Mouse (Mus musculus) induced T-regulatory cell, adult 2 months (primary cell): ENCODE data around the gene Brat1.

ENCODE experiments used
- DNase-seq: peaks from one replicate; pipeline ENCODE4 v3.0.0-alpha.2; 2012; ENCODE audit warnings: low read depth

Gene Brat1

DNA sequence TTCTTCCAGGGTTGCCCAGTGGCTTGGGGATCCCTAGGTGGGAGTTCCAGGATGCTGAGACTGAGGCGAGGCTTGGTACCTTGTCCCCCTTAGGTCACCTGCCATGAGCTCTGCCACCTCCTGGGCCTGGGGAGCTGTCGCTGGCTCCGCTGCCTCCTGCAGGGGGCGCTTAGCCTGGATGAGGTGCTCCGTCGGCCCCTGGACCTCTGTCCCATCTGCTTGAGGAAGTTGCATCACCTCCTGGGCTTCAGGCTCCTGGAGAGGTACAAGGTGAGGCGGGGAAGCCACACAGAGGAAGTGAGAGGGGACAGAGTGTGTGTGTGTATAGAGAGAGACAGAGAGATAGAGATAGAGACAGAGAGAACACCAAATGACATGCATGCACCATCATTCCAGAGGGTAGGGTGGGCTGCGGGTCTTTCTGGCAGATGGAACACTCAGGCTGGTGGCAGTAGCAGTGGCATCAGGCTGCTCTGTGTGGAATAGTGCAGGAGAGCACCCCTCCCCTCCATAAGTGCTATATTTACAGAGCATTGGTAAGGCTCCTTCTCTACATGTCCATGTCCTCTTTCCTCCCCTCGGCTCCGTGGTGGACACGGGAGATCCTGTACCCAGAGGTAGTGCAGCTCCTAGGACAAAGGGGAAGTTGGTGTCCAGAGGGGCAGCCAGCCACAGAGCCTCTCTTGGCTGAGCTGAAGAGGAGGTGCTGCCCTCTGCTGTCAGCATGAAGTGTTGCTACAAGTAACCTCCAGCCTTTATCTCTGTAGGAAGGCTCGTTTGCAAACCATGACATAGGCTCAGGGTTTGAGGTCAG is 44.5 kb downstream of the Brat1 start:
- peak; percentile 80 for DNase-seq

- peak; percentile 68 for DNase-seq
Measured at GRCm38 (mm10) chr5:140750925-140751324, 46.1 kb downstream of the Brat1 start.

DNA sequence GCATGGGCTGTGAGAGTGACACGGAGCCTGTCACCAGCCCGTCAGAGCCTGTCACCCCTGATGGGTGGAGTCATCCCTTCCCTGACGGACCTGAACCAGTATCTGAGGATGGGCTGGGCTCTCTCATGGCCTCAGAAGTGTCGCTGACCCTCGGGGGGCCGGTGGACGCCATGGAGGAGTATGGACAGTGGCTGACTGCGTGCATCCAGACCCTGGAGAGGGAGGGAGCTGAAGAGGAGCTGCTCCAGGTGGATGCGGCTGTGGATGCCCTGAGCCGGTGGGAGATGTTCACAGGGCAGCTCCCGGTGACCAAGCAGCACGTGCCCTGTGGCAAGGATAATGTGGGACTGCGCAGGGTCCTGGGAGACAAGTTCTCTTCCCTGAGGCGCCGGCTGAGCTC is 47.2 kb downstream of the Brat1 start:
- no peak for DNase-seq

- no peak for DNase-seq
Measured at GRCm38 (mm10) chr5:140752639-140753038, 47.8 kb downstream of the Brat1 start.

- DNase-seq: no peak
Measured at GRCm38 (mm10) chr5:140753223-140753622, 48.4 kb downstream of the Brat1 start.

DNA sequence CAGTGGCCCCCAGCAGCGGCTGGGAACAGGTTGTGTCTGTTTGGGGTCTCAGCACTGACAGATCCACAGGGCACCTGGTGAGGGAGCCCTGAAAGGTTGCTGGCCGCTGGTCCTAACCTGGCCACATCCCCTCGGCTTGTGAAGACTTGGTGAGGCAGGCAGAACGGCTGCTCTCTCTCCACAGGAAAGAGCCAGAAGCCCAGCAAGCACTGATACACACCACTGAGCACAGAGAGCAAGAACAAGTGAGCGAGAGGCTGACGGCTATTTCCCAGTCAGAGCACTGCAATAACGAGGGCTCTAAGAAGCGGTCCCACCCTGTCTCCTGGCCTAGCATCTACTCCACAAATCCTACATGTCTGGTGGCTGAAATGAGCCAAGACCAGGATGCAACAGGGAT is 54.1 kb downstream of the Brat1 start:
- DNase-seq: no peak

- DNase-seq: no peak
Measured at GRCm38 (mm10) chr5:140762540-140762939, 57.7 kb downstream of the Brat1 start.

GRCm38 (mm10) chr5:140764921-140765613 is 60.3 kb downstream of the Brat1 start:
- no peak for DNase-seq

GRCm38 (mm10) chr5:140766566-140766965 is 61.8 kb downstream of the Brat1 start:
- DNase-seq: no peak

DNA sequence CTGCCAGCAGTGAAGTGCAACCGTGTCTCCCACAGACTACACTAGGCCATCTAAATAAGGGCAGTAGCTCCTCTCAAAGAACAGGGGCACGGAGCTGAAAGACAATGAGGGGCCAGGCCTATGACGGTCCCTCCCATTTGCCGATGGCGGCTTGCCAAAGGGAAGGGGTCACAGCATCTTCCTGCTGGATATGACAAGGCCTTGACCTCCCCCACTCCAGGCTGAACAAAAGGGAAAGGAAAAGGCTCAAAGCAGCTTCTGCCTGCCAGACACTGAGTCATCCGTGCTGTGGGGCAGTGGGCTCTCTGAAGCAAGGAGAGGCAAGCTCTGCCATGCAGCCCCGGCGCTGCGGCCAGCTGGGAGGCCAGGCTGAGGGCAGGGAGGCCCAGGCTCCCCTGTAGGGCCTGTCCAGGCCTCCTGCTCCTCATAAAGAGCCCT is 62.9 kb downstream of the Brat1 start:
- DNase-seq: no peak

DNA sequence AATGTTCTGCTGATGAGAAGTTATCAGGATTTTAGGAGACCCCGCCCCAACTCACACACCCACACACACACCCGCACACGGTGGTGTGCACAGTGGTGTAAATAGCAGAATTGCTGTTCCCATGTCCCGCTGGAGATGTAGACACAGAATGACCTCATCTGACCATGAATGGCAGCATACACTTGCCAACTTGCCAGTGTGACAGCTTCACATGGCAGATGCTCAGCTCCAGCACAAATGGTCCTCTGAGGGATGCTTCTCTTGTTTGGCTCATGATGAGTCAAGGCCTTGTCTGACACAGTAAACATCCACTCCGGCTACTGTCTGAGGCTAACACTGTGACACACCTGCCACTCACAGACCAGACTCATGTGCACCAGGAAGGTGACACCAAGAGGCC is 63.5 kb downstream of the Brat1 start:
- no peak for DNase-seq
